Comparison of ENCODE assay signal across 12 mouse cellular contexts in the genomic region with DNA sequence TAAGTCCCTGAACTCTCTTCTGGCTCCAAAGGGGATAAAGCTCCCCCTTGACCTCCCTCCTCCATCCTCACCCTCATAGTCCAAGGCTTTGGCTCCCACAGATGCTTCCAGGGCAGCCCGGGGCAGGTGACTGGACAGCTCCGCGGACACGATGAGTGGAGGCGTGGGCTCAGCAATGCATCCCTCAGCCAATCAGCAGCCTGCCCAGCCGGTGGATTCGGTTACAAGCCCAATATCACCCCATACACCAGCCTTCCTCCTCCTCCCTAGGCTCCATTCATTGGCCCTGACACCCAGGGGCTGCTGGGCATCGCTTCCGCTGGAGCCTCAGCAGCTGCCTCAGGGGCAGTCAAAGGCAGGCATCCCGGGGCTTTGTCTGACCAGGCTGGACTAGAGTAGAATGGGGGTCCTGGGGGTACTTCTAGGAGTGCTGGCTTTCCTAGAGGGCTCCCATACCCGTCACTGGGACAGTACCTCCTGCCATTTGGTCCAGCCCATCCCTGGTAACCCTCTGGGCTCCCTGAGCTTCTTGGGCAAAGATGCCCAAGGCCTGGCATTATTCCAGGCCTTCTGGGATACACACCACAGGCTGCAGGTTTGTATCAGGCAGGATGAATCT. TPM values are rescaled to one million over a fixed set of nuclear protein-coding genes. Genes with fewer than 3 reads are reported as not detected.
DNase-seq lines count a peak whose midpoint lies in the region; ATAC-seq lines count a peak whose summit lies in the region.
"Had no signal": no experiment of that assay in that cellular context is flagged by ENCODE, and none has a peak within 500 bp of the region (broad histone marks: within the 10 kb centered on the region; RNA-seq: fewer than 3 reads in every experiment).

Gene Pla2g3 (plus strand): TSS at position 333 of the 619 bp plus-strand sequence.

- 15% methylated on average over 11 of the region's 11 CpGs for WGBS in kidney, embryonic 14.5 days
- WGBS in neural tube, embryonic 15.5 days, result 20% methylated on average over 11 of the region's 11 CpGs
- 24% methylated on average over 11 of the region's 11 CpGs for WGBS in embryonic facial prominence, embryonic 12.5 days

- peak; percentile 60; the same call in 1 of the 2 replicates for ATAC-seq in kidney, embryonic 14.5 days (ENCODE audit: low FRiP score, low TSS enrichment)
- no peak for ATAC-seq in neural tube, embryonic 15.5 days (ENCODE audit: low FRiP score)
- ATAC-seq in embryonic facial prominence, embryonic 12.5 days (ENCODE audit: insufficient number of reproducible peaks, insufficient read depth, low FRiP score, low TSS enrichment), result 0 out of 2 replicates have a peak, but pooled peaks have one; percentile 37
- ATAC-seq: activated CD4-positive, CD25-positive, alpha-beta regulatory T cell, adult 4 months; liver, embryonic 12.5 days had no signal

- no peaks in the 10 kb centered on the region for H3K27me3 ChIP-seq in kidney, embryonic 14.5 days (ENCODE audit: control insufficient read depth, insufficient read depth, low read length)
- H3K27me3 ChIP-seq in neural tube, embryonic 15.5 days (replicated peaks), result no peaks in the 10 kb centered on the region
- H3K27me3 ChIP-seq in embryonic facial prominence, embryonic 12.5 days, result no peaks in the 10 kb centered on the region
- H3K27me3 ChIP-seq: liver, embryonic 12.5 days had no signal

- no peak within 1 kb of the TSS for H3K4me2 ChIP-seq in kidney, embryonic 14.5 days (replicated peaks; ENCODE audit: low read depth, low read length)
- no peak within 1 kb of the TSS; the same call in 1 of the 2 replicates for H3K4me2 ChIP-seq in neural tube, embryonic 15.5 days
- H3K4me2 ChIP-seq in embryonic facial prominence, embryonic 12.5 days (replicated peaks), result no peak within 1 kb of the TSS
- H3K4me2 ChIP-seq: liver, embryonic 12.5 days had no signal

- no peak within 1 kb of the TSS for H3K27ac ChIP-seq in kidney, embryonic 14.5 days (ENCODE audit: low read depth, low read length)
- H3K27ac ChIP-seq in neural tube, embryonic 15.5 days (replicated peaks), result no peak within 1 kb of the TSS
- no peak within 1 kb of the TSS for H3K27ac ChIP-seq in embryonic facial prominence, embryonic 12.5 days
- H3K27ac ChIP-seq: liver, embryonic 12.5 days had no signal

- no peaks in the 10 kb centered on the region for H3K36me3 ChIP-seq in kidney, embryonic 14.5 days (ENCODE audit: control insufficient read depth, insufficient read depth, low read length)
- H3K36me3 ChIP-seq in neural tube, embryonic 15.5 days, result no peaks in the 10 kb centered on the region
- H3K36me3 ChIP-seq in embryonic facial prominence, embryonic 12.5 days, result no peaks in the 10 kb centered on the region
- H3K36me3 ChIP-seq: liver, embryonic 12.5 days had no signal

- no peak for DNase-seq in kidney, postnatal 25 days
- peak; percentile 24 for DNase-seq in neural tube, embryonic 10.5 days (ENCODE audit: extremely low spot score, low spot score)
- DNase-seq in adrenal gland, adult (ENCODE audit: inconsistent age in 2 of 2, low spot score in 1 of 2), result no peak
- DNase-seq in right cerebral cortex, postnatal 4 days, result no peak
- DNase-seq: spleen, adult 18-20 months; thymus, adult 2 months had no signal

- no peak within 1 kb of the TSS for H3K4me3 ChIP-seq in kidney, embryonic 14.5 days (ENCODE audit: low read length)
- H3K4me3 ChIP-seq in neural tube, embryonic 15.5 days (replicated peaks), result no peak within 1 kb of the TSS
- H3K4me3 ChIP-seq in embryonic facial prominence, embryonic 12.5 days, result no peak within 1 kb of the TSS
- H3K4me3 ChIP-seq: liver, embryonic 12.5 days had no signal

- H3K9ac ChIP-seq in kidney, embryonic 14.5 days (ENCODE audit: low read depth, low read length), result no peak within 1 kb of the TSS
- no peak within 1 kb of the TSS for H3K9ac ChIP-seq in neural tube, embryonic 15.5 days (replicated peaks)
- H3K9ac ChIP-seq in embryonic facial prominence, embryonic 12.5 days, result no peak within 1 kb of the TSS
- H3K9ac ChIP-seq: liver, embryonic 12.5 days had no signal

- no peaks in the 10 kb centered on the region for H3K4me1 ChIP-seq in kidney, embryonic 14.5 days (ENCODE audit: control insufficient read depth, insufficient read depth, low read length)
- H3K4me1 ChIP-seq in neural tube, embryonic 15.5 days, result peaks cover 15% of the 10 kb centered on the region
- 0 out of 2 replicates have a peak, but pooled peaks cover 6% of the 10 kb centered on the region for H3K4me1 ChIP-seq in embryonic facial prominence, embryonic 12.5 days

- no peaks in the 10 kb centered on the region for H3K9me3 ChIP-seq in kidney, embryonic 14.5 days (ENCODE audit: control insufficient read depth, low read length)
- H3K9me3 ChIP-seq in neural tube, embryonic 15.5 days (replicated peaks), result no peaks in the 10 kb centered on the region
- no peaks in the 10 kb centered on the region for H3K9me3 ChIP-seq in embryonic facial prominence, embryonic 12.5 days
- H3K9me3 ChIP-seq: liver, embryonic 12.5 days; megakaryocyte, embryonic 14.5 days had no signal

RNA-seq across cellular contexts. Expression of gene Pla2g3, which starts in this region (rescaled TPM):
- 0.39 and 0.77 TPM in 2 replicates for polyA plus RNA-seq in kidney, embryonic 14.5 days (2014; fragmentation: Nextera tagmentation; extraction: Ambion mirVana)
- 2.4 and 3.7 TPM in 2 replicates for polyA plus RNA-seq in neural tube, embryonic 15.5 days (2015; fragmentation: Nextera tagmentation; extraction: Ambion mirVana)
- 0.36 and 0.57 TPM in 2 replicates for polyA plus RNA-seq in embryonic facial prominence, embryonic 12.5 days (2016; fragmentation: Nextera tagmentation; extraction: Ambion mirVana)

Comparison
In these comparisons a context has a peak if more than half of its experiments do, and no peak if none do; other contexts are left out.
1. Peak in ATAC-seq in kidney, embryonic 14.5 days; RNA of the gene not detected or under 1 TPM.
2. Peak in ATAC-seq in embryonic facial prominence, embryonic 12.5 days; RNA of the gene not detected or under 1 TPM.